Mouse (Mus musculus) lung, embryonic 16.5 days (tissue): ENCODE data around the gene Klhdc8a. TPM values are rescaled to one million over a fixed set of nuclear protein-coding genes. Genes with fewer than 3 reads are reported as not detected.
"Not testable (repeated sequence)": the region's sequence is repeated elsewhere in the genome, so short reads cannot be mapped to it uniquely, and the experiment has no call there.

Source experiments
- ATAC-seq: fragments of 200-750 bp; cut with Nextera tagmentation; 2 replicates; pipeline ENCODE4 v1.8.0; 2017; ENCODE audit warnings: low read depth, mild to moderate bottlenecking, moderate library complexity
- H3K27ac ChIP-seq: fragments of 300-500 bp; sonication (generic); 2 replicates; pipeline ENCODE4 v1.5.1; 2014; ENCODE audit warnings: mild to moderate bottlenecking, control low read depth, low read length
- H3K27me3 ChIP-seq: fragments of 300-500 bp; sonication (generic); 2 replicates; pipeline ENCODE4 v1.6.1; 2014; ENCODE audit warnings: low read depth, low read length, mixed read lengths; ENCODE audit not compliant: control insufficient read depth, insufficient read depth
- H3K36me3 ChIP-seq: fragments of 300-500 bp; sonication (generic); 2 replicates; pipeline ENCODE4 v1.6.1; 2014; ENCODE audit warnings: low read length; ENCODE audit not compliant: control insufficient read depth, insufficient read depth
- H3K4me1 ChIP-seq: fragments of 300-500 bp; sonication (generic); replicated peaks from 2 replicates; pipeline ENCODE4 v1.6.1; 2014; ENCODE audit warnings: low read length, mixed read lengths; ENCODE audit not compliant: control insufficient read depth, insufficient read depth
- H3K4me2 ChIP-seq: fragments of 300-500 bp; sonication (generic); 2 replicates; pipeline ENCODE4 v1.6.1; 2014; ENCODE audit warnings: low read depth, low read length, control low read depth
- H3K4me3 ChIP-seq: fragments of 300-500 bp; sonication (generic); 2 replicates; pipeline ENCODE4 v1.5.1; 2014; ENCODE audit warnings: mild to moderate bottlenecking, low read length, control low read depth
- H3K9ac ChIP-seq: fragments of 300-500 bp; sonication (generic); 2 replicates; pipeline ENCODE4 v1.6.1; 2014; ENCODE audit warnings: low read length, control low read depth
- H3K9me3 ChIP-seq: fragments of 300-500 bp; sonication (generic); 2 replicates; pipeline ENCODE4 v1.6.1; 2016; ENCODE audit warnings: low read length; ENCODE audit not compliant: control insufficient read depth
- WGBS: fragments of 180-500 bp; shearing (Covaris S2); extraction: QIAGEN DNeasy Blood & Tissue Kit; methylation state at CpG from one replicate; pipeline ENCODE4 v1.1.7; 2014; 5-methylcytosine and 5-hydroxymethylcytosine counted together
- polyA plus RNA-seq: library from polyadenylated mRNA; unstranded; fragments of >200 nt; fragmentation: Nextera tagmentation; extraction: Ambion mirVana; gene quantifications from 2 replicates; pipeline ENCODE4 v1.2.1, GENCODE M21; 2015

Gene Klhdc8a
- polyA plus RNA-seq, 1 experiment from 2014 or later, result 0.50 TPM

DNA sequence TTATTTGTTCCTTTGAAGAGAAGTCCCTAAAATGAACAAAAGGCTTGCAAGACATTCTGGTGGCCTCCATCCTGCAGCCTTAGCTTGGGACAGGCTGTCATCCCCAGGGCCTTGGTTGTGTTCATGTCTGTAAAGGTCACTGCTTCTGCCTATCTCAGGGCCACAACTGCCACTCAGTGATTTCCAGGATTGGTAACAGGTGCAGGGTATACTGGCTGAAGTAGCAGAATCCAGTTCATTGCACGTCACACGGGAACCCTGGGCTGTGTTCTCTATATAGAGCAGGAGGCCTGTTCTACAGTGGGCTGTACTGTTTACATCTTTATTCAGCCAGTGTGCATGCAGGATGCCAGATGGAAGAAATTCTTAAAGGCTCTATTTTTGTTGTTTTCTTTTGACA, 30.5 kb upstream of the Klhdc8a start:
- Histone ChIP-seq H3K9me3 (no peaks in the 10 kb centered on the region), H3K4me2 (no peak overlapping the region), H3K27me3 (no peaks in the 10 kb centered on the region), H3K9ac (no peak overlapping the region), H3K4me3 (no peak overlapping the region), H3K36me3 (no peaks in the 10 kb centered on the region), H3K27ac (no peak overlapping the region), H3K4me1 (0 out of 2 replicates have a peak, but pooled peaks cover 2% of the 10 kb centered on the region)
- whole genome bisulfite sequencing, result 63% methylated on average over 2 of the region's 2 CpGs
- no peak for ATAC-seq

GRCm38 (mm10) chr1:132268418-132269060, 29.9 kb upstream of the Klhdc8a start:
- Histone ChIP-seq H3K4me2 (no peak overlapping the region), H3K27ac (no peak overlapping the region), H3K36me3 (no peaks in the 10 kb centered on the region), H3K27me3 (no peaks in the 10 kb centered on the region), H3K9ac (no peak overlapping the region), H3K9me3 (no peaks in the 10 kb centered on the region), H3K4me3 (no peak overlapping the region), H3K4me1 (0 out of 2 replicates have a peak, but pooled peaks cover 2% of the 10 kb centered on the region)
- 68% methylated on average over 7 of the region's 7 CpGs for WGBS
- ATAC-seq, result no peak

- H3K4me2 ChIP-seq, result no peak overlapping the region
- H3K4me1 ChIP-seq, result 0 out of 2 replicates have a peak, but pooled peaks cover 2% of the 10 kb centered on the region
- no peak overlapping the region for H3K9ac ChIP-seq
- no peak overlapping the region for H3K4me3 ChIP-seq
- H3K36me3 ChIP-seq, result no peaks in the 10 kb centered on the region
- H3K27ac ChIP-seq, result no peak overlapping the region
- 71% methylated on average over 3 of the region's 3 CpGs for WGBS
- H3K9me3 ChIP-seq, result no peaks in the 10 kb centered on the region
- ATAC-seq, result no peak
- H3K27me3 ChIP-seq, result no peaks in the 10 kb centered on the region
Observed at GRCm38 (mm10) chr1:132271237-132271636, 27.2 kb upstream of the Klhdc8a start.

- 47% methylated on average over 3 of the region's 3 CpGs for WGBS
- Histone ChIP-seq H3K27ac (no peak overlapping the region), H3K9ac (no peak overlapping the region), H3K9me3 (no peaks in the 10 kb centered on the region), H3K36me3 (no peaks in the 10 kb centered on the region), H3K4me1 (no peaks in the 10 kb centered on the region), H3K27me3 (no peaks in the 10 kb centered on the region), H3K4me3 (no peak overlapping the region), H3K4me2 (no peak overlapping the region)
- ATAC-seq, result no peak
Observed at GRCm38 (mm10) chr1:132276694-132277093, 21.7 kb upstream of the Klhdc8a start.

DNA sequence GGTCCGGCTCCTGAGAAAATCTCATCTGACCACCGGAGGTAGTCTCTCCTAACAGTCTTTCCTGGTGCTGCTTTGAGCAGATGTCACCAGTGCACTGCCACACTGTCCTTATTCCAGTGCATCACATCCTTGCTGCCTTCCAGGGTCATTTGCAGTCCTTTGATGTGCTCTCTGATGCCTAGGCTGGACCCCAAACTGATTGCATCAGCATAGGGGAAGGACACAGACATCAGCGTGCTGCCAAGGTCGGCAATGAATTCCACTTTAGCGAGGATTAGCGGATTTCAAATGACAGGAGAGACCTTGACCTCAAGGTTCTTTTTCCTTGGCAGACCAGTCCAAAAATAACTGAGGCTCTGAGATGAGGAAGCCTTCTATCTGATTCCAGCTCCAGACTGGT, 21.3 kb upstream of the Klhdc8a start:
- no peak overlapping the region for H3K27ac ChIP-seq
- no peak for ATAC-seq
- H3K36me3 ChIP-seq, result no peaks in the 10 kb centered on the region
- no peaks in the 10 kb centered on the region for H3K27me3 ChIP-seq
- 47% methylated on average over 6 of the region's 6 CpGs for WGBS
- no peaks in the 10 kb centered on the region for H3K4me1 ChIP-seq
- no peak overlapping the region for H3K4me3 ChIP-seq
- H3K4me2 ChIP-seq, result no peak overlapping the region
- no peak overlapping the region for H3K9ac ChIP-seq
- H3K9me3 ChIP-seq, result no peaks in the 10 kb centered on the region

GRCm38 (mm10) chr1:132280636-132281035, 17.8 kb upstream of the Klhdc8a start:
- H3K4me2 ChIP-seq, H3K36me3 ChIP-seq, H3K9me3 ChIP-seq, ATAC-seq, H3K4me1 ChIP-seq, H3K9ac ChIP-seq, H3K4me3 ChIP-seq, H3K27me3 ChIP-seq, H3K27ac ChIP-seq: not testable (repeated sequence)
- 64% methylated on average over 6 of the region's 6 CpGs for WGBS

DNA sequence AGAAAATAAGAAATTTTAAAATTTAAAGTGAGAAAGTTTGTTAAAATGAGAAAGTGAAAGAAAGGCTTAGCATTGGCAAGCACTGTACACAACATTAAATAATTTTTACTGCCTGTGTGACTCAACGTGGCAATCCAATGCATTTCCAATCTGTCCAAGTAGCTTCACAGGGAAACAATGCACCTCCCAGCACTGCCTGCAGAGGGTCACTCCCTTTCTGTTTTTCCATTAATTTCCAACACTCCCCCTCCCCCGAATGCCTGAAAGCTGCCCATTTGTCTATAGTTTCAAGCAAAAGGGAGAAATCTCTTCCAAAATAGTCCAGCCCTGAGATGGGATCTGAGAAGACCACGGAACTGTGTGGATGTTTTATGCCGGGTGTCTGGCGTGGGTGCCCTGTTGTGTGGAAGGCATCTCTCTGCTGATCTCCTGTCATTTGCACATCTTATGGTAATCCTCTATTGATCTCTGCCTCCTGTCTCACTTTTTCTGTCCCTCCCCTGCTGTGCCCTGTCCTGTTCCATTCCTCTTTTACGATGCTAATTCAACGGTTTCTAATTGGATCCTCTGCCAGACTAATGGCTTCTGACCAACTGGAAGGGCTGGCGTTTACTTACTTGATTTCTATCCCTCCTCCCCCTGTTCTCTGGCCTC, 16.8 kb upstream of the Klhdc8a start:
- Histone ChIP-seq H3K27me3 (no peaks in the 10 kb centered on the region), H3K4me3 (no peak overlapping the region), H3K4me1 (no peaks in the 10 kb centered on the region), H3K36me3 (no peaks in the 10 kb centered on the region), H3K9ac (no peak overlapping the region), H3K27ac (no peak overlapping the region), H3K4me2 (no peak overlapping the region), H3K9me3 (no peaks in the 10 kb centered on the region)
- no peak for ATAC-seq
- 40% methylated on average over 8 of the region's 8 CpGs for WGBS

DNA sequence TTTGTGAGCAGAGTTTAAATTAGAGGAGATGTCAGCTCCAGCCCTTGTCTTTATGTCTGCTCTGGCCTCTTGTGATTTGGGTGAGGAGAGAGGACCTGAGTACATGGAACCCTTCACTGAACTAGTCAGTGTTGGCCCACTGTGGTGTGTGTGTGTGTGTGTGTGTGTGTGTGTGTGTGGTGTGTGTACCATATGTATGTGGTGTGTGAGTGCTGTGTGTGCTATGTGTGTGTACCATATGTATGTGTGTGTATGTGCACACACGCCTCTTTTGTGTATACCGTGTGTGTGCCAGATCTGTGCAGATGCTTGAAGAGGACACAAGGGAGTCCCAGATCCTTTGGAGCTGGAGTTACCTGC, 16.3 kb upstream of the Klhdc8a start:
- H3K9ac ChIP-seq, result no peak overlapping the region
- no peaks in the 10 kb centered on the region for H3K27me3 ChIP-seq
- H3K4me1 ChIP-seq, result no peaks in the 10 kb centered on the region
- H3K36me3 ChIP-seq, result no peaks in the 10 kb centered on the region
- H3K4me2 ChIP-seq, result no peak overlapping the region
- no peak overlapping the region for H3K4me3 ChIP-seq
- no peak overlapping the region for H3K27ac ChIP-seq
- ATAC-seq, result no peak
- 81% methylated on average over 2 of the region's 2 CpGs for WGBS
- no peaks in the 10 kb centered on the region for H3K9me3 ChIP-seq

DNA sequence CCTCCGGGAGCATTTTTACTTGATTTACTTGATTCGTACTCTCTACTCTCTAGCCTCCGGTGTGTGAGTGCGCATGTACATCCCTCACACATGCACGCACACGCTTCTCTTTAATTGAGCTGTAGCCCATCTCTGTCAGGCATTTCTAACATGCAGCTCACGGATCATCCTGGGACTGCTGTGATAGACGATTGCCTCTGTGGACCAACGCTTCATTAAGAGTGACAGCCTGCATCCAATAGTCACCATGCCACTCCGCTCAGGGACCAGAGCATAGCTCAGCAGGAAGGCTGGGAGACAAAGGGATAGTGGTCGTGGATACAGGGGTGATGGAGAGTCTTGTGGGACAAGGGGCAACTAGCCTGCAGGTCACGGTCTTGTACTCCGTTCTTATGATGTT, 15.4 kb upstream of the Klhdc8a start:
- Histone ChIP-seq H3K9me3 (no peaks in the 10 kb centered on the region), H3K9ac (no peak overlapping the region), H3K27ac (no peak overlapping the region), H3K4me1 (no peaks in the 10 kb centered on the region), H3K4me3 (no peak overlapping the region), H3K4me2 (no peak overlapping the region), H3K36me3 (no peaks in the 10 kb centered on the region), H3K27me3 (no peaks in the 10 kb centered on the region)
- ATAC-seq, result no peak
- WGBS, result 75% methylated on average over 13 of the region's 13 CpGs
